Mouse (Mus musculus): ENCODE results near the gene Scgb1b15.
"Not testable (repeated sequence)": the region's sequence is repeated elsewhere in the genome, so short reads cannot be mapped to it uniquely, and the experiment has no call there.

The Scgb1b15 gene

GRCm38 (mm10) chr7:32836254-32836653 is at the start of gene Scgb1b15:
Gene Scgb1b15, plus strand, starts transcription at chr7:32836554.
- not testable (repeated sequence) for DNase-seq (ENCODE audit: low read depth, low spot score)

GRCm38 (mm10) chr7:32829562-32829961 is 6.8 kb upstream of the Scgb1b15 start, which contains the start of gene Scgb2b15:
Gene Scgb2b15, minus strand, starts transcription at chr7:32829662.
- not testable (repeated sequence) for DNase-seq (ENCODE audit: low read depth, low spot score)
